Mouse (Mus musculus): Measurements from ENCODE around the gene Msh2.
A peak's percentile ranks its signal among the peaks of the same experiment; 100 is the strongest.

The Msh2 gene

DNA sequence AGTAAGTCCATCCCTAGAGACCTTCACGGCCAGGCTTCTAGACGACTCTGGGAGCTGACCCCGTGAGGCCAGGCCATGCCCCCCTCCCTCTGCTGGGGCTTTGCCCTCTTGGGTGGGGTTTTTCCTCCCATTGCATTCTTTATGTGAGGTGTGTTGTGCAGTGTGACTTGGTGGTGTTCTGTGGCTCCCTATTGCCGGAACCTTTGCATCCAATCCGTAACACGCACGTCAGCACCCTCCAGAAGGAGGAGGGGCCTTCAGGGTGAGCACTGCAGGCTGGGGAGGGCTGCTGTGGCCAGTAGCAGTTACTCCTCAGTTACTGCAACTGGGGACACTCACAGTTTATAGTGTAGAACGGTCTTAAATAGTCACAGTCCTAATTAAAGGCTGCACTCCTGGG lies 28.0 kb downstream of the Msh2 start:
- DNase-seq (ENCODE audit: low read depth, low spot score): no peak

DNA sequence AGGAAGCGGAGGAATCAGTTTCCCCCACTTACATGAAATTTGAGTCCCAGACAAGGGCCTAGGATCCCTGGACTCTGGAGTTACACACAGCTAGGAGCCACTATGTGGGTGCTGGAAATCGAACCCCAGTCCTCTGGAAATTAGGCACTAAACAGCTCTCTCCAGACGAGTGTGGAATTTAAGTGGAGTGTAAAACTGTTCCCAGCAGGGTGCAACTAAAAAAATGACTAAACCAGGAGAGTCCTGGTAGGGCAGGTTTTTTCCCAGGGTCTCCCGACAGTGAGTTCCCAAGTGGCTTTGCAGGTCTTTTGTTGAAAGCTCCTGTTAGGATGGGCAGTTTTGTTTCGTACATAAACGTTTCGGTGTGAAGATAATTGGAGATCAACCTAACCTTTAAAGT lies 52.6 kb downstream of the Msh2 start:
- DNase-seq (ENCODE audit: low read depth, low spot score): no peak

GRCm38 (mm10) chr17:87726489-87727356 lies 54.6 kb downstream of the Msh2 start:
- DNase-seq (ENCODE audit: low read depth, low spot score): no peak

- DNase-seq (ENCODE audit: low read depth, low spot score): no peak
These were observed 59.8 kb downstream of the Msh2 start for GRCm38 (mm10) chr17:87731962-87732361.

DNA sequence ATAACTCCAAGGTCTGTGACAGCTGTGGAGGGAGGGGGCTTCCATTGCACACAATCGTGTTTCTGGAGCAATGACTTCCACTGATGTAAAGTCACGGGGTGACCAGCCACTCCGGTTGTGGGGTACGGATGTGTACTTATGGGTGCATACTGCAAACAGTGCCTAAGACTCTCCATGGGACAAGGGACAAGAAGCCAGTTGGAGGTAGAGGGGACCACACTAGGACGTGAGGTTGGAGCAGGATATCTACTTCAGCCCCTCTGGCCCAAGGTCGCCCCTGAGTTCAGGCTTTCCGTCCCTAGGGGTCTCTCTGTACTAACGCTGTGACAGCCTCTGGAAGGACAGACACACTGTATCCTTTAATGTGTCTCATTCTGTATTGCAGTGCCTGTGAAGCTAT lies 62.3 kb downstream of the Msh2 start:
- no peak for DNase-seq (ENCODE audit: low read depth, low spot score)

DNA sequence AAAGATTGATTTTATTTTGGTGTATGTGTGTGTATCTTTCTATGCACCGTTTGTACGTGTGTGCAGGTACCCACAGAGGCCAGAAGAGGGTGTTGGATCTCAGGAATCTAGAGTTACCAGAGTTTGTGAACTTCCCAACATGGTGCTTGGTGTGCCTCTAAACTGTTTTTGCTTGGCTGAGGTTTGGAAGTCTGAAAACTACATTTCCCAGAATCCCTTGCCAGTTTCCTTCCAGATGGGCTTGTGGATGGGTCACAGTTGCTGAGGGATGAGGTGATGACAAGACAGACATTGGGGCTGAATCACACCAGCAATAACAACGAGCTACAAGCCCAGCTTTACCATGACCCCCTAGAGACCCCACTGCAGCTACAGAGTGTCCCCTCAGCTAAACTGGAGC lies 65.0 kb downstream of the Msh2 start:
- DNase-seq (ENCODE audit: low read depth, low spot score): peak; percentile 21

- no peak for DNase-seq (ENCODE audit: low read depth, low spot score)
These were observed 67.7 kb downstream of the Msh2 start for GRCm38 (mm10) chr17:87739835-87740234.

DNA sequence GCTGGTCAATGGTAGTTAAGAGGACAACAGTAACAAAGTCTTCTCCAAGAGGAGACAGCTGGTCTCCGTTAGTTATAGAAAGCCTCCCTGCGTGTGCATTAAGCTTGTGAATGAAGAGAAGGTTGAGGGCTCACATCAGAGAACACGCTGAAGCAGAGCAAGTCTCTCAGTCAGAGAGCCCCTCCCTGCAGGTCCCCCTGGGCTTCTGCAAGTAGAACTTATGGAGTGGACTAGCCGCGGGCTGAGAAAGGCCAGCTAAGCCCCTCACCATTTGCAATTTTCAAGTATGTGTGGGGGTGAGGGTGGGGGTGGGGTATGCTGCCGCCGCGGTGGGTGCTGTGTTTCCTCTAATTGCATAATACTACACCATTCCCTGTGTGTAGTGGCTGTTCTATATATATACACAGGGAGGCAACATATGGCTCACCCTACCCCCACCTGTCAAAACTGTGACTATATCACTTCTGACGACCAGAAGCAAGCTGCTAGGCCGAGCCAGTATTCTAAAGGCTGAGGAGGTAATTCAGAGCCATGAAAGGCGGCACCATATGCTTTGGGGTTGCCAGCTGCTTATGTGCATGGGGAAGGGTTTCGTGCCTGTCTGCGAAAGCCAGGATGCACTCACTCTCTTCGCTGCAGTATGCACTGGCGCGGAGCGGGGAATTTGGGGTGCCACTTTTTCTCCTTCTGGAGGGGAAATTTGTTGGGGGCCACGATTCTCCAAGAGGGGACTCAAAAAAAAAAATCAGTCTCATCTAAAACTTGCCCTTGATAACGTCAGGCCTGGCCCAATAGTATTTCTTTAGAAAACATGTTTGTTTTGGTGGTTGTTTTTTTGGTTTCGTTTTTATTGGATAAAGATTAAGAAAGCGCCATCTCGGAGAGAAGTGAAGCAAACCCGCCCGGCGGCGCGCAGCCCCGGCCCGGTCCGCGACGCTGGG lies 73.1 kb downstream of the Msh2 start:
- DNase-seq (ENCODE audit: low read depth, low spot score): no peak

DNA sequence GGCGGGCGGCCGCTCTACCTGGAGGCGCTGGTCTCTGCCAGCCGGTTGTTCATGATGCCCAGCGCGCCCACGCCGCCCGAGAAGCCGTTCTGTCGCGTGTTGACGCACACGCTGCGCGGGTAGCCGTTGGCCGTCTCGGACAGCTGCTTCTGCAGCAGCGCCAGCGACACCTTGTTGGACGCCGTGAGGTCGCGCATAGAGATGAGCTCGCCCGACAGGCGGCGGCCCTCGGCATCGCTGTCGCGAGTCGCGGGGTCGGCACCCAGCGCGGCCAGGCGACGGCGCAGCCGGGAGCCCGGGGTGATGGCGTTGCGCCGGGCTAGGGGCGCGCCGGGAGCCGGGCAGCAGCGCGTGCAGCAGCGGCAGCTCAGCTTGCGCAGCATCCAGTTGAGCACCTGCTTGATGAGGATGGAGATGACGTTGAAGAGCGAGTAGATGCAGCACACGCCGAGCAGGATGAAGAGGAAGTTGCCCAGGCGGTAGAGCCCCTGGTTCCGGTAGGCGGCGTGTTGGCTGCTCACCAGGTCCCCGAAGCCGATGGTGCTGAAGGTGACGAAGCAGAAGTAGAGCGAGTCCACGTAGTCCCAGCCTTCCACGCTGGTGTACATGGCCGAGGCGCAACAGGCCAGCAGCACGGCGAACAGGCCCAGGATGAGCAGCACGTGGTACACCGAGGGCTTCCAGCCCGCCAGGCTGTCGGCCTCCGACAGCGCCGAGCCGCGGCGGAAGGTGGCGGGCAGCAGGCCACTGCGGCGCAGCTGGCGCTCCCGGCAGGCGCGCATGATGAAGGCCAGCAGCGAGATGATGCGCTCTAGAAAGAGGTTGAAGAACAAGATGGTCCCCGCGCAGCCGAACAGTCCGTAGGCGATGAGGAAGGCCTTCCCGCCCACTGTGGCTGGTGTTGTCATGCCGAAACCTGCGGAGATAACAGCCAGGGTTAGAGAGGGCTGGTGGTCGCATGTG lies 74.1 kb downstream of the Msh2 start:
- no peak for DNase-seq (ENCODE audit: low read depth, low spot score)

DNA sequence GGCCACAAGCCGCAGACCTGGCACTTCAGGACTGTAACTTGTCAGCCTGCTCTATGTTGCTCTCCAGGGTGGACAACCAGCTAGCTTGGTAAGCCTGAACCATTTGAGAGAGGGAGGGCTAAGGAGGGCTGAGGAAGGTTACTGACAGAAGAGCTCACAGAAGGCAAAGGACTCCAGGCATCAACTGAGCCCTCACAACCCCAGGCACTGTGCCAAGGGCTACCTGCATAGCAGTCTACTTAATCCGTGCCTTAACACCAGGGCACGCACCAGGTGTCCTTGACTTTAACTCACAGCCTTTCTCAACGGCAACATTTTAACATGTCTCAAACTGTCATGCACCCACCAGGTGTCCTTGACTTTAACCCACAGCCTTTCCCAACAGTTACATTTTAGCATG lies 88.2 kb downstream of the Msh2 start:
- DNase-seq (ENCODE audit: low read depth, low spot score): no peak

DNA sequence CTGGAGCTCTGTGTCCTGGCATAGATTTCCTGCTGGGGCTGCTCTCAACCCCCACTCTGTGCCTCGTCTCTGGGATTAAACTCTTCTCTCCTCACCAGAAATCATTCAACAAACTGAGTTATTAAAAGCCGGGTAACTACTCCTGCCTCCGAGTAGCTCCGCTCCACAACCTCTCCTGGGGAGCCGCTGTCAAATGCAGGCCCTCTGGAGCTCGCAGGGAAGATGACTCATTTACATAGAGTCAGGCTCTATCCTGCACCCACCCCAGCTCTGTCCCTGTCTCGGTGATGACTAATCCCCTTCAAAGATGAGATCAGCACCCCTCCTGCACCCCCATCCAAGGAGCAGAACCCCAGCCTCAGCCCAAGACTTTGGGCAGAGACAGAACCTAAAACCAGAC lies 91.0 kb downstream of the Msh2 start:
- peak; percentile 81 for DNase-seq (ENCODE audit: low read depth, low spot score)

GRCm38 (mm10) chr17:87765031-87765430 lies 92.9 kb downstream of the Msh2 start:
- no peak for DNase-seq (ENCODE audit: low read depth, low spot score)

- peak; percentile 28 for DNase-seq (ENCODE audit: low read depth, low spot score)
These were observed 94.8 kb downstream of the Msh2 start for GRCm38 (mm10) chr17:87766888-87767287.

DNA sequence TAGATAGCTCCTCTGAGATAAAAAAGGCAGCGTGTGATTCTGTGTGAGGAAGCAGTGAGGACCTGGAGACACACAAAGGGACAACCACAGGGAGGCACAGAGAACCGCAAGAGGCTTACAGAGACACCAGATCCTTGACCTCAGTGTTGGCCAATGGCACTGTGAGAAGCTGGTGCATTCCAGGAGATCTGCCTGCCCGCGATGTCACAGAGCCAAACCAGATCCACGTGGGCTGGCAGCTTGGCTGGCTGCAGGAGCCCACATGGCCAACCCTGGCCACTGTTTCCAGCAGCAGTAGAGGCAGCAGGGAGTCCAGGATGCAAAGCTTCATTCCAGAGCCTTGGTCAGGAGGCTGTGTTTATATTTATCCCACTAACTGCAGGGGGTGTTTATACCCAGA lies 98.6 kb downstream of the Msh2 start:
- peak; percentile 53 for DNase-seq (ENCODE audit: low read depth, low spot score)

DNA sequence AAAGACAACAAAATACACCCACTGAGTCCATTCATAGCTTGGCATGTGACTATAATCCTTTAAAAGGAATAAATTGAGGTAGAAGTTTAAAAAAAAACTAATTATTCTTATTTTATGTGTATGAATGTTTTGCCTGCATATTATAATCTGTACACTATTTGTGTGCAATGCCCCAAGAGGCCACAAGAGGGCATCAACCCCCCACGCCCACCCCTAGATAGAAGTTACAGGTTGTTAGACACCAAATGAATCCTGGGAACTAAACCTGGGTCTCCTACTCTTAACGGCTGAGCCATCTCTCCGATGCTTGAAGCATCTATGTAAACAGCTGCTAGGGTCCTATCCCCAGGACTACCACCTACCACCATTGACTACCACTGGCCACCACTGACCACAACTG lies 101.0 kb downstream of the Msh2 start:
- DNase-seq (ENCODE audit: low read depth, low spot score): no peak

Measured in 3T3-L1 (cell line).